Mouse (Mus musculus) neural tube, embryonic 10.5 days (tissue): ENCODE data around the gene Rbm5.

Experiments
- DNase-seq: peaks from one replicate; pipeline ENCODE4 v3.0.0-alpha.2; 2017; ENCODE audit warnings: low spot score; ENCODE audit errors: extremely low spot score

The Rbm5 gene

GRCm38 (mm10) chr9:107734567-107734971 lies 36.2 kb downstream of the Rbm5 start:
- DNase-seq, result no peak

DNA sequence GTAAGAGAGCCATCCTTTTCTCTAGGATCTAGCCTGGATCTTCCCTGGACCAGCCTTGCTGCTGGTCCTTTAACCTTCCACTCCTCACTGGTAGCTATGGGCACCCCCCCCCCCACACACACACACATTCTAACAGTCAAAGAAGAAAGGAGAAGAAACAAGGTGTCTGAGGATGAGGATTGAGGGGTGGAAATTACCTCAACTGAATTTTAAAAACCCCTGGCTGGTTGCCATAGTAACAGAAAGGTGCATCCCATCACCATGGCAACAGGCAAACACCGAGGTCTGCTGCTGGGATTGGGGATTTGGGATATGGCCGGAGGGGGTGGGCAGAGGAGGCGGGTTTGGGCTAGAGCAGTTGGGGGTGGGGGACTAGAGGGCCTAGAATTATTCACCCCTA lies 41.1 kb downstream of the Rbm5 start:
- DNase-seq, result no peak

DNA sequence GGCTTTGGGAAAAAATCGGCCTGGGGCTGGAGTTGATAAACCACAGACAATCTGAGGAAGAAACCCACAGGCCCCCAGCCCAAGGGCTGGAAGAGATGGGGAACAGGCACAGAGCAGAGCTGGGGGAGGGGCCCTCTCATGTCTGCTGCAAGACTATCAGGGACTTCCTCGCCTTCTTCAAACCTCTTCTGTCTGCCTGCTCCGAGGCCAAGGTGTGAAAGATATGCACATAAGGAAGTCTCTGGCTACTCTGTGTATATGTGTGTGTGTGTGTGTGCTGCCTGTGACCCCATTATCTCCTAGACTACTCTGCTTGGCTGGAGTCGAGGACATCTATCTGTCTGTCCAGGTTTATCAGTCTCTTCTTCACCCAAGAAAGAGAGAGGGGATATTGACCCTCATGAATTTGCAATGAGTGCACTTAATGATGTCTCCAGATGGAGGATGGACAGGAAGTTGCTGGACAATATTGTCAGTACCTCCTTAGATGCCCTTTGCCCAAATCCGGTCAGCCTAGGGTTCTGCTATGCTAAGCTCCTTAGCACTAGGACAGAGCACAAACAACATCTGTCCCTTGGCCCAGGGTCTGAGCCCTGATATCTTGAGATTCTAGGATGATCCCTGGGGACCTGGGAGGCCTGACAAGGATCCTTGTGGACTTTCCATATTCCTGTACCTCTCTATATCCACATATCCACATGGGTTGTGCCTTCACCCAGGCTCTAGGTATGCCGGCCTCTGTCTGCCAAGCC lies 41.7 kb downstream of the Rbm5 start:
- no peak for DNase-seq

- no peak for DNase-seq
Measured at GRCm38 (mm10) chr9:107727041-107727440, 43.8 kb downstream of the Rbm5 start.

DNA sequence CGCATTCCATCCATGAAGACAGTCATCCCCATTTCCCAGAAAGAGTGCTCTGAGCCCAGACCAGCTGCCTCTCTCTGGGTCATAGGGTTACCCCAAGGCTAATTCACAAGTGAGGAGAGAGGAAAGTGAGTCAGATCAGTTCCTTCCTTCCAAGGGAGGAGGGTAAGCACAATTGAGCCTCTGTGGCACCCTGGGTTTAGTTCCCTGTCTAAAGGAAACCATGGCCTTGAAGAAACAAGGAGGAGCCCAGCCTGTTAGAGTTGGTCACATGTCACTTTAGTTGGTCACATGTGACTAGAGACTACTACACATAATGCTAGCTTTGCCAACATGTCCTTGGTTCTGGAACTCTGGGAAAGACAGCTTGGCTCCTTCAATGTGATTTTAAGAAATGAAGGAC lies 46.0 kb downstream of the Rbm5 start:
- DNase-seq, result no peak

- DNase-seq, result peak; percentile 46
Measured at GRCm38 (mm10) chr9:107723794-107724531, 46.8 kb downstream of the Rbm5 start.

- DNase-seq, result no peak
Measured at GRCm38 (mm10) chr9:107723292-107723691, 47.5 kb downstream of the Rbm5 start.

GRCm38 (mm10) chr9:107718781-107719540 lies 51.8 kb downstream of the Rbm5 start:
- DNase-seq, result no peak

DNA sequence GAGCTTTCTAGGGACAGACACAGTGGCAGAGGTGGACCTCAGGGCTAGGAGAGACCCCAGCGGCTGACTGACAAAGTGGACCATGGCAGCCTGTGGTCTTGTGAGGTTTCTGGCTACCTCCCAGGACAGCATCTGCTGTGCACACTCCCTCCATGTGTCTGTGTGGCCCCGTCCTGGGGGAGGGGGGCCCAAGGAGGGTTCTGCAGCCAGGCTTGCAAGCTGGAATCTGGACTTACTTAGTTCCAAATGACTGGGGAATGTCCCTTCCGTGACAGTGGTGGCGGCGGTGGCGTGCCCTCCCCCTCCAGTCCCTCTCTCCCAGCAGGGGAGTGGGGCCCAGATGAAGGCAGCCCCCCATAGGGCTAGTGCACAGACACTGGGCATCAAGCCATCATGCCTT lies 53.8 kb downstream of the Rbm5 start:
- peak; percentile 55 for DNase-seq

DNA sequence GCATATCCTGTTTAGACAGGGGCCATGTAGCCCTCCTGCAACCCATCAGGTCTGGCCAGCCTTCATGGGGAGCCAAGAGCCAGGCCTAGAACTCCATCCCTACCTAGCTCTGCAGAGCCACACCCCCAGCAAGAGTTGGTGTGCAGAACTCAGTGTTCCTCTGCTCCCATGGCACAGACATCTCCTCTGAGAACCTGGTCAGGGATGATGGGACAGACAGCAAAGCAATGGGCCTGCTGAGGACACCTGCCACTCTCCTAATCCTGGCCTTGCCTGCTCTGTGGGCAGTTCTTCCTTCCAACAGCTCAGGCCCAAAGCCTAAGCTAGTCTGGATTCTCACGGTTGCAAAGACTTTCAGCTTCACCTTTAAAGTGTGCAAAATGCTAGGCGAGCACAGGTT lies 55.2 kb downstream of the Rbm5 start:
- no peak for DNase-seq

DNA sequence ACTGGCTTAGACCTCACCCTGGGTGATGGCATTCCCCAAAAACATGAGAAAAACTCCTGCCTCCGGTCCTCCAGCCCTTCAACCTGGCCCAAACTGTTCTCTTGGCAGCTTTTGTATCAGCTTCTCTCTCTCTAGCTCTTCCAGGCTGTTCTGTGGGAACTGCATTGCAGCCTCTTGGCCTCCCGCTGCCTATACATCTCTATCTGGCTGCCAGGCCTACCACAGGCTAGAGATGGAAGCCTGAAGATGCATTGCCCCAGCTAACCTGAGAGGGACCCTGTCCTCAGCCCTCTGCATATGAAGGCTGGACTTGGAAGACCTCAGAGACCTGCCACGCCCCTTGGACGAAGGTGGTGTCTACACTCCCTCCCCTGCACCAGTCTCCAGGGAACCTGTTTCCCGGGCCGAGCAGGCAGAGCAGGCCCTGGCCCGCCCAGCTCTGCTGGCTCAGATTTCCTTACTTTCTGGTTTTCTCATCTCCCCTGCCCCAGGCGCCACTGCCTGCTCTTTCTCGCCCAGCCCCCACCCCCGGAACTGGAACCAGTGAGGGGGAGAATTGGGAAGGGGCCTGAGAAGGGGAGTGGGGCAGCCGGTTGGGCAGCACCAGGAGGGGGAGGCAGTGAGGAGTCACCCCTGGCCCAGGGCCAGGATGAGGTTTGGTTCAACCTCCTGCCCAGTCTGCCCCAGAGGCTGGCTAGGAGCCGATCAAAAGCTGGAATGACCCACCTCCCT lies 56.4 kb downstream of the Rbm5 start:
- peak; percentile 61 for DNase-seq

- DNase-seq, result peak; percentile 80
Measured at GRCm38 (mm10) chr9:107709697-107710483, 60.9 kb downstream of the Rbm5 start, which contains the start of gene Sema3f. Sema3f (minus strand) TSS chr9:107710475.

DNA sequence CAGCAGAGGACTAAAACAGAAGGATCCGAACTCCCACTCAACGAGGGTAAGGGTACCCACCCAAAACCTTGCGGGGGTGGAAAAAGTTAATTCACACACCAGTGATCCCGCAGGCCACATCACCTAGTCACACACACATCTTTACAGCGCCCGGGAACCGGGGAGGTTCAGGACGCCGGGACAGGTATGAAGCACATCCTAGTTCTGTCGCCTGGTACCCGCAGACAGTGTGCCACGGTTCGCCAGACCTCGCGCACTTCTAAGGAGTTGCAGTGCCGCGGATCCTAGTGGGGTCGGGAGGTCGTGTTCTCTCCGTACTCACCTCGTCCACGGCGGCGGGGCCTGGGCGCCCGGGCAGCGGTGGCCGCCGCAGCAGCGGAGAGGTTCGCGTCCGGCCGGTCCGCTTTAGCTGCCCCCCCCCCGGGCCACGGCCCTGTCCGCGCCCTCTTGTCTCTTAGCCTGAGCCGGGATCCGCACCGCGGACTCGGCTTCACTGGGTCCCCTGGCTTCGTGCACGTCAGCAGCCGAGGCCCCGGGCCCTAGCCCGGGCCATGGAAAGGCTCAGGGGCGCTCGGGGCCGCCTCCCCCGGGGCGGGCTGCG lies 61.6 kb downstream of the Rbm5 start:
- DNase-seq, result peak; percentile 70

- peak; percentile 51 for DNase-seq
Measured at GRCm38 (mm10) chr9:107708439-107709095, 62.2 kb downstream of the Rbm5 start.

DNA sequence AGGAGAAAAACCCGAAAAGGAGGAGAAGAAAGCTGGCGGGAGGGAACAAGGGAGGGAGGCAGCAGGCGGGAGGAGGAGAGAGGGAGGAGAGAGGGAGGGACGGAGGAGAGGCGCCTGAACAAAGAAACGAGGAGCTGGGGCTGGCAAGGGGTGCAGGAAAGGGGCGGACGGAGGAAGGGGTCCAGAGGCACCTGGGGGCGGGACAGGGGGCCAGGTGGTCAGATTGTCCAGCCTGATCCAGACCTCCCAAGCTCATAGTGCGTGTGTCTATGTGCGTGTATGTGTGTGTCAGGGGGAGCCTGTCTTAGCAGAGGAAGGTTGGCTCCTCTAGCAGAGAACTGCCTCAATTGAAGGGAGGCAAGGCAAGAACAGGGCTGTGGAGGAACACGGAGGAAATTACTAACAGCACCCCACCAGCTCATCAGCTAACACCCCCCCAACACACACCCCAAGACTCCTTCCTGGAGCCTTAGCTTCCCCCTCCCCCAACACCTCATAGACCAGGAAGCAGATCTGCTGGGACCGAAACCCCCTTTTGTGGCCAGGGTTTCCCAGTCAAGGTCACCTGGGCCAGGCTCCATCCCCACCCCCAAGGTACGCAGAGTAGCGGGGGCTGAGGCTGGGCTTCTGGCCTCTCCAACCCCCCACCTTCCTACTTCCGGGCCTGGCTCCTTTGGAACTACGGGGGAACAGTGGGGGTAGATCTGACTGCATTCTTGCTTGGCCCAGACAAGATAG lies 62.9 kb downstream of the Rbm5 start:
- peak; percentile 54 for DNase-seq

- peak; percentile 64 for DNase-seq
Measured at GRCm38 (mm10) chr9:107706781-107707211, 64.0 kb downstream of the Rbm5 start.

DNA sequence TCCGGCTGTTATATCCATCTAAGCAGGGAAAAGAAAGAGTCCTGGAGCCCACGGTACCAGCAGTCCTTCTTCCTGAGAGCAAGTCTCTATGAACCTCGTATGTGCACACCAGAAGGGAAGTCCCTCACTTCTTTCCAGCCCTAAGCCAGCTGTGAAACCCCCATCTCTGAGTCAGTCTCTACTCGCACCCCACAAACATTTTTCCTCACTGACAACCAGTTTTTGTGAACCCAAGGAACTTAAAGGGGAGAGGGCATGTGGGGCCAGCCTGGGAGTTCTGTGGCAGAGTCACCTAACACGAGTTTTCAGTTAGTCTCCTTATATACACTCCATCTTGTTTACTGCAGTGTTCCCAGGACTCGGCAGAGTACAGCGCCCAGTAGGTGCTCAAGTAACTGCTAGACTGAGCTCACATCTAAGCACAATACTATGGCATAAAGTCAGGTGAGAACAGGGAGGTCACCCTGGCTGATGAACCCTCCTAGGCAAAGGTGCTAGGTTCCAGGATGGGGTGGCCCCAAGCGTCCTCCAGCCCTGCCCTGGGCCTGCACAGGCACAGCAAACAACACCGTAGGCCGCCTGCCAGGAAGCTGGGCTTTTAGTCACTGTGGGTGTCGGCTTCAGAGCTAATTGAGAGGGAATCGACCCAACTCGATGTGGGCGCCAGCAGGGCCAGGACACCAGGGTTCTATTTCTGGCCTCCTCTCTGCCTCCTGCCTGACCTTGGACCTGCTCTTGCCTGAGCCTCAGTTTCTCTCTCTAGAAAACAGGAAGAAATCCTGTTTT lies 67.3 kb downstream of the Rbm5 start:
- no peak for DNase-seq

DNA sequence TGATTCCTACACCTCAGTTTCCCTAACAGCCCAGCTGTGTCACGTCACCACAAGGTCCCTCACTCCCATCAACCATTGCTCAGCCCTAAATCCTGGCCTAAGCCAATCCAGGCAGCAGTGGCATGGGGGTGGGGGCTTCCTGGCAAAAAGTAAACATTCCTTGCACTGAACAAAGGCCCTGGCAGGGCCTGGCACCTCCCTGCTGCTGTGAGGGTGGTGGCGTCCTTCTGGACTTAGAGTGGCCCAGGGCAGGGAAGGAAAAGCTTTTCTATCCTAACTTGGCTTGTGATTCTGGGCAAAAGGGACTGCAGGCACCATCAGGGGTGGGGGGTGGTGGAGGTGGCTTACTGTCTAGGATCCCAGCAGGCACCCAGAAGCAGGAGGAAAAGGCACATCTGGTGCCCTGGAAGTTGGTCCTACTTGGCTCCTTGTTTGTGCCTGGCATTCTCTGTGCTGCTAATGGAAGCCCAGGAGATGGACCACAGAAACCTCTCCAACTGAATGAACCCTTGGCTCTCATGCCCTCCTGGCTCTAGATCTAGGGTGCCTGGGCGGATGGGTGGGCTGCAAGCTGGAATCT lies 68.1 kb downstream of the Rbm5 start:
- DNase-seq, result no peak
